Mouse (Mus musculus) liver, embryonic 15.5 days (tissue): ENCODE measurements around the gene Snx18. TPM values are rescaled to one million over a fixed set of nuclear protein-coding genes. Genes with fewer than 3 reads are reported as not detected.

Source experiments
- ATAC-seq: fragments of 200-750 bp; cut with Nextera tagmentation; 2 replicates; pipeline ENCODE4 v1.8.0; 2017; ENCODE audit warnings: moderate number of reproducible peaks, mild to moderate bottlenecking, moderate library complexity; ENCODE audit not compliant: insufficient read depth
- H3K27ac ChIP-seq: fragments of 300-500 bp; sonication (generic); replicated peaks from 2 replicates; pipeline ENCODE4 v1.5.1; 2015; ENCODE audit warnings: mild to moderate bottlenecking, inconsistent platforms
- H3K27me3 ChIP-seq: fragments of 300-500 bp; sonication (generic); 2 replicates; pipeline ENCODE4 v1.6.1; 2015; ENCODE audit warnings: mild to moderate bottlenecking, inconsistent platforms
- H3K36me3 ChIP-seq: fragments of 300-500 bp; sonication (generic); replicated peaks from 2 replicates; pipeline ENCODE4 v1.6.1; 2015; ENCODE audit warnings: moderate library complexity, mild to moderate bottlenecking, inconsistent platforms
- H3K4me1 ChIP-seq: fragments of 300-500 bp; sonication (generic); replicated peaks from 2 replicates; pipeline ENCODE4 v1.6.1; 2015; ENCODE audit warnings: inconsistent platforms
- H3K4me2 ChIP-seq: fragments of 300-500 bp; sonication (generic); 2 replicates; pipeline ENCODE4 v1.6.1; 2015; ENCODE audit warnings: moderate library complexity, mild to moderate bottlenecking, inconsistent platforms
- H3K4me3 ChIP-seq: fragments of 300-500 bp; sonication (generic); replicated peaks from 2 replicates; pipeline ENCODE4 v1.5.1; 2015; ENCODE audit warnings: mild to moderate bottlenecking, inconsistent platforms
- H3K9ac ChIP-seq: fragments of 300-500 bp; sonication (generic); 2 replicates; pipeline ENCODE4 v1.6.1; 2015; ENCODE audit warnings: moderate library complexity, mild to moderate bottlenecking, inconsistent platforms
- H3K9me3 ChIP-seq: fragments of 300-500 bp; sonication (generic); replicated peaks from 2 replicates; pipeline ENCODE4 v1.6.1; 2016; ENCODE audit warnings: inconsistent platforms
- WGBS: fragments of 180-500 bp; shearing (Covaris S2); methylation state at CpG from one replicate; pipeline ENCODE4 v1.1.7; 2015; ENCODE audit warnings: mixed read lengths; ENCODE audit not compliant: insufficient replicate concordance; 5-methylcytosine and 5-hydroxymethylcytosine counted together
- polyA plus RNA-seq: library from polyadenylated mRNA; unstranded; fragments of >200 nt; fragmentation: Nextera tagmentation; extraction: Ambion mirVana; gene quantifications from 2 replicates; pipeline ENCODE4 v1.2.1, GENCODE M21; 2015

Gene Snx18
- polyA plus RNA-seq, 1 experiment from 2014 or later: 5.7 TPM

DNA sequence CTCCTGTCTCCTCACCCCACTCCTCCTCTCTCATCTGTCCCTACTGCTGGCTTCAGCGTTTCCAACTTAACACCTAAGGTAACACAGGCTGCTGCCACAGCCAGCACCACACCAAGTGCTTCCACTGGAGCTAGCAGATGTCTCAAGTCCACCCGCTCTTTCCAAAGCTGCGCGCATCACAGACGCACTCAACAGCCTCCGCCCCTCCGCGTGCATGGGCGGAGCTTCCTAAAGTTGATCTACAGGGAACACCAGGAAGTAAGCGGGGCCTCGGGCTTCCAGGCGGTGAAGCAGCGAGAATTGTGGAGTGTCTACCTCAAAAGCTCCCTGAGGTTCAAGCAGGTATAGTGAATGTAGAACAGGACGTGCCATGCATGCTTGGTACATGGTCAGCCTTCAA lies 12.2 kb downstream of the Snx18 start:
- Histone ChIP-seq H3K36me3 (0 out of 2 replicates have a peak, but pooled peaks cover 3% of the 10 kb centered on the region), H3K9me3 (no peaks in the 10 kb centered on the region; the same call in 1 of the 2 replicates), H3K9ac (no peak overlapping the region), H3K4me1 (peaks cover 86% of the 10 kb centered on the region), H3K27ac (no peak overlapping the region), H3K4me2 (no peak overlapping the region), H3K4me3 (no peak overlapping the region), H3K27me3 (no peaks in the 10 kb centered on the region)
- WGBS: 81% methylated on average over 14 of the region's 14 CpGs
- no peak for ATAC-seq

DNA sequence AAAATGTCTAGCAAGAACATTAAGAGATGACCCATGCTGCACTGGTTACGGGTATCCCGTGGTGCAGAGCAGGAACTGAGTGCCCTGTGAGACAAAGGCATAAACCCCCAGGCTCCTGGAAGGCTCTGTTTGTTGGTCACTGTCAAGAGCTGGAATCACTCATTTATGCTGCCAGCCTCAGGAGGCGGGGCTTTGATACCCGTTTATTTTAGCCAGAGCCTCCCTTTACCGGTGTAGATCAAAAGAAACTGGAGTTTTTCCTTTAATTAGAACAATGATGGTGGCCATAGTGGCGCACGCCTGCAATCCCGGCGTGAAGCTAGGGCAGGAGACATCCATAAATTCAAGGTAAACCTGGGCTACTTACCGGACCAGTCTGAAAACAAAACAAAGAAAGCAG lies 12.7 kb downstream of the Snx18 start:
- H3K9ac ChIP-seq: no peak overlapping the region
- ATAC-seq: no peak
- no peak overlapping the region for H3K27ac ChIP-seq
- no peak overlapping the region for H3K4me3 ChIP-seq
- H3K4me1 ChIP-seq: peaks cover 83% of the 10 kb centered on the region
- H3K36me3 ChIP-seq: 0 out of 2 replicates have a peak, but pooled peaks cover 3% of the 10 kb centered on the region
- H3K27me3 ChIP-seq: no peaks in the 10 kb centered on the region
- no peaks in the 10 kb centered on the region; the same call in 1 of the 2 replicates for H3K9me3 ChIP-seq
- WGBS: 76% methylated on average over 10 of the region's 10 CpGs
- H3K4me2 ChIP-seq: no peak overlapping the region

DNA sequence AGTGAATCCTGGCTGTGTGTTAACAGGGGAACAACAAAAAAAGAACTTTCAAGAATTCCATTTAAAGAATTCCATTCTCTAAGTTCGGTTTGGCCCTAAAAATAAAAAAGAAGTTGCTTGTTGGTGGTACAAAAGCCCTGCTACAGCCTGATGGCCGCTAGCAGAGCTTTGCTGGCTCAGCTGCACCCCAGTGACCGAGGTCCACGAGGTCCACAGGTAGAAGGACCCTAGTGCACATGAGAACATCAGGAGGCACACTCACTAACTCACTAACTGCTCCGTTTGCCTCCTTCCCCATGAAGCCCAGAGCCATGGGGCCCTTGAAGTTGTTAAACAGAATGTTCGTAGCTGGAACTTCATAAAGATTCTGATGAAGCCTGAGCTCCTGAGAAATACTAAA lies 14.0 kb downstream of the Snx18 start:
- Histone ChIP-seq H3K4me2 (no peak overlapping the region), H3K36me3 (0 out of 2 replicates have a peak, but pooled peaks cover 3% of the 10 kb centered on the region), H3K4me1 (peaks cover 83% of the 10 kb centered on the region), H3K27me3 (no peaks in the 10 kb centered on the region), H3K27ac (no peak overlapping the region), H3K9ac (no peak overlapping the region), H3K9me3 (no peaks in the 10 kb centered on the region; the same call in 1 of the 2 replicates), H3K4me3 (no peak overlapping the region)
- 60% methylated on average over 6 of the region's 6 CpGs for WGBS
- ATAC-seq: no peak

DNA sequence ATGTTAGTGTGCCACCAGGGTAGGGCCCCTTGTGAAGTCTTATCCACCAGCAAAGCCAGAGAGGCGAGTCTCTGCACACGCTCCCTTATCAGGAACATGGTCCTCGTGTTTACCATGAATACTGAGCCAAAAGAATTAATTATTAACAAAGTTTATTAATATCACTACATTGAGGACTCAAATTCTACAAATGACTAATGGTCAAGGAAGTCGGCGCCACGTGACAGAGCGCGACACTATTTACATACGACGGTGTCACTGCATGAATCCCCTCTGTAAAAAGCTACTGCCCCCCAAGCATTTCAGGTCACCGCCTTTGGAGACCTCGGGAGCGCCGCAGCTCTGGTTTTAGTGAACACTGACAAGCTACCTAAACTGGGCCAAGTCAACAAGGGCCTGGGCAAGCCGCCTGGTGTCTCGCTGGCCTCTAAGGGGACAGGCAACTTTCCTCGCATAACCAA lies 15.5 kb downstream of the Snx18 start:
- H3K4me2 ChIP-seq: peak overlapping the region; percentile 14
- peak; percentile 50 for ATAC-seq
- no peak overlapping the region for H3K4me3 ChIP-seq
- peaks cover 73% of the 10 kb centered on the region for H3K4me1 ChIP-seq
- no peaks in the 10 kb centered on the region; the same call in 1 of the 2 replicates for H3K9me3 ChIP-seq
- no peaks in the 10 kb centered on the region for H3K27me3 ChIP-seq
- H3K36me3 ChIP-seq: 0 out of 2 replicates have a peak, but pooled peaks cover 3% of the 10 kb centered on the region
- no peak overlapping the region for H3K9ac ChIP-seq
- H3K27ac ChIP-seq: peak overlapping the region; percentile 79
- WGBS: 59% methylated on average over 17 of the region's 17 CpGs

DNA sequence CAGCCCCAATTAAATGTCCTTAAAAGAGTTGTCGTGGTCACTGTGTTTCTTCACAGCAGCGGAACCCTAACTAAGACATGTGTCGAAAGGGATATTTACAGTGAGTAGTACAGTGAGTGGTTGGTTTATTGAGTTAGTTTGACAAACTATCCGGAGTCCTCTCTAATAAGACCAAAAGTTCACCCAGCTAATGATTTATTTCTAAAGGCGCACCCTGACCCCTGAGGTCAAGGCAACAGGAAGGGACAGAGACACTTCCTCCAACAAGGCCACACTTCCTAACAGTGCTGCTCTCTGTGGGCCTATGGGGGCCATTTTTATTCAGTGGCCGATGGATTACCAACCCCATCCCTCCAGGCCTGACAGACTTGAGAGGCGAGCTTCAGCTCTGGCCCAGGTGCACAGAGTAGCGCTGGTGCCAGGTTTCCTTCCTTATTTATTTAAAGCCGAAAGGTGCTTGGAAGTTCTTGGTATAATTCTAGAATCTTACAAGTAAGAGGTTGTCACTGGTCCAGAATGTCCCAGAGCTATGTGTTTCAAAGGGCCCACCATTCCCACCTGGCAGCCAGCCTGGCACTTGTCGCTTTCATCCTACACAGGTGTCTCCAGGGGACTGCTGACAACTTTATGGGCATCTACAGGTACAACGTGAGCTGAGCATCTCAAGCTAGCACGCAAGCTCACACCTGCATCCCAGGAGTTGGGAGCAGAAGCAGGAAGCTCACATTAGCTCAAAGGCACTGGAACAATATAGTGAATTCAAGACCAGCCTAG lies 16.3 kb downstream of the Snx18 start:
- 74% methylated on average over 12 of the region's 12 CpGs for WGBS
- H3K9ac ChIP-seq: no peak overlapping the region
- peaks cover 74% of the 10 kb centered on the region for H3K4me1 ChIP-seq
- peak; percentile 26 for ATAC-seq
- H3K36me3 ChIP-seq: 0 out of 2 replicates have a peak, but pooled peaks cover 3% of the 10 kb centered on the region
- no peaks in the 10 kb centered on the region; the same call in 1 of the 2 replicates for H3K9me3 ChIP-seq
- H3K4me3 ChIP-seq: no peak overlapping the region
- H3K27me3 ChIP-seq: no peaks in the 10 kb centered on the region
- H3K27ac ChIP-seq: peak overlapping the region; percentile 79
- H3K4me2 ChIP-seq: no peak overlapping the region

- no peaks in the 10 kb centered on the region for H3K27me3 ChIP-seq
- WGBS: 51% methylated on average over 18 of the region's 18 CpGs
- peaks cover 72% of the 10 kb centered on the region for H3K4me1 ChIP-seq
- H3K36me3 ChIP-seq: 0 out of 2 replicates have a peak, but pooled peaks cover 3% of the 10 kb centered on the region
- peak overlapping the region; percentile 79 for H3K27ac ChIP-seq
- no peak overlapping the region for H3K4me3 ChIP-seq
- H3K9ac ChIP-seq: no peak overlapping the region
- ATAC-seq: 0 out of 2 replicates have a peak, but pooled peaks have one; percentile 22
- 0 out of 2 replicates have a peak overlapping the region, but pooled peaks have one; percentile 21 for H3K4me2 ChIP-seq
- H3K9me3 ChIP-seq: no peaks in the 10 kb centered on the region
These were observed 17.6 kb downstream of the Snx18 start for GRCm38 (mm10) chr13:113600531-113601463.

- Histone ChIP-seq H3K36me3 (no peaks in the 10 kb centered on the region), H3K9me3 (no peaks in the 10 kb centered on the region), H3K27ac (peak overlapping the region; percentile 25; the same call in 1 of the 2 replicates), H3K4me3 (no peak overlapping the region), H3K4me2 (0 out of 2 replicates have a peak overlapping the region, but pooled peaks have one; percentile 21), H3K4me1 (peaks cover 68% of the 10 kb centered on the region), H3K9ac (no peak overlapping the region), H3K27me3 (no peaks in the 10 kb centered on the region)
- WGBS: 72% methylated on average over 22 of the region's 22 CpGs
- no peak for ATAC-seq
These were observed 18.4 kb downstream of the Snx18 start for GRCm38 (mm10) chr13:113599701-113600530.

GRCm38 (mm10) chr13:113597616-113598015 lies 20.7 kb downstream of the Snx18 start:
- H3K4me3 ChIP-seq: no peak overlapping the region
- no peak overlapping the region for H3K9ac ChIP-seq
- peaks cover 49% of the 10 kb centered on the region for H3K4me1 ChIP-seq
- H3K36me3 ChIP-seq: peaks cover 14% of the 10 kb centered on the region; the same call in 1 of the 2 replicates
- ATAC-seq: no peak
- 71% methylated on average over 10 of the region's 10 CpGs for WGBS
- H3K27me3 ChIP-seq: no peaks in the 10 kb centered on the region
- H3K9me3 ChIP-seq: no peaks in the 10 kb centered on the region
- no peak overlapping the region for H3K4me2 ChIP-seq
- no peak overlapping the region for H3K27ac ChIP-seq

DNA sequence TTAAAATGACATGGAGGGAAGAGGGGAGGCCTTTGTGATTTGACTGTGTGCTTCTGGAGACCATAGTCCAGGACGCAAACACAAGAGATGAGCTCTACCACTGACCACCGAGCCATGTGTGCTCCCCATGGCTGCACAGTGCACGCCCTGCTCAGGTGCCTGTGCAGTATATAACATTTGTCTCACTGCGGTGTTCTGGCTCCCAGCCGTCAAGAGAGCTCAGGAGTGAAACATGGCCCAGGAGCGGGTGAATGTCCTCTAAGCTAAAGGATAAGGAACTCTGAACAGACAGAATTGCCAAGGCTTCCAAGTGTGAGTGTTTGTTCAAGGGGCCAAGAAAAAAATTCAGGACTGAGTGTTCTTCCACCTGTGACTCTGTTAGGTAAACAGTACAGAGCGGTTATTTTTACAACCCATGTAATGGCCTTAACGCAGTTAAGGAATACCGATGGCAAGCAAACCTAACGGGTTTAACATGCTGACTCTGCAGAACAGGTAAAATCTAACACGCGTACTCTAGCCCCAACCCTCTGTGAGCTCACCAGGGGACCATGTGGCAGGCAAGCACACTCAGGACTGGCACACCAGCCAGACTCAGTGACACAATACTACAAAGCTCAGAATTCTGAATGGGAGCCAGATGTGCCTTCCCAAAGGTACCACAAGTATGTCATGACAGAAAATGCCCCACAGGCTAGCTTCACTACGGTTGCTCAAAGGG lies 21.4 kb downstream of the Snx18 start:
- H3K4me1 ChIP-seq: peaks cover 43% of the 10 kb centered on the region
- no peak overlapping the region for H3K4me3 ChIP-seq
- H3K36me3 ChIP-seq: peaks cover 14% of the 10 kb centered on the region; the same call in 1 of the 2 replicates
- H3K4me2 ChIP-seq: no peak overlapping the region
- H3K27me3 ChIP-seq: no peaks in the 10 kb centered on the region
- no peak for ATAC-seq
- 69% methylated on average over 13 of the region's 13 CpGs for WGBS
- H3K27ac ChIP-seq: 0 out of 2 replicates have a peak overlapping the region, but pooled peaks have one; percentile 4
- no peaks in the 10 kb centered on the region for H3K9me3 ChIP-seq
- H3K9ac ChIP-seq: no peak overlapping the region
